Mouse (Mus musculus): ENCODE results near the gene Olfr1471. TPM values are rescaled to one million over a fixed set of nuclear protein-coding genes. Genes with fewer than 3 reads are reported as not detected.
"Not testable (repeated sequence)": the region's sequence is repeated elsewhere in the genome, so short reads cannot be mapped to it uniquely, and the experiment has no call there.

The Olfr1471 gene
- not detected in 2 replicates for polyA plus RNA-seq (2015; fragmentation: Nextera tagmentation; extraction: Ambion mirVana)

- H3K36me3 ChIP-seq (ENCODE audit: control insufficient read depth, insufficient read depth, low read length); H3K4me3 ChIP-seq (replicated peaks; ENCODE audit: low read length); H3K4me1 ChIP-seq (ENCODE audit: control insufficient read depth, insufficient read depth, low read length); H3K9me3 ChIP-seq (replicated peaks; ENCODE audit: control insufficient read depth, low read length); H3K9ac ChIP-seq (ENCODE audit: low read length); ATAC-seq (ENCODE audit: insufficient read depth, low FRiP score); H3K27ac ChIP-seq (ENCODE audit: low read length); H3K4me2 ChIP-seq (ENCODE audit: low read depth, low read length); H3K27me3 ChIP-seq (ENCODE audit: control insufficient read depth, insufficient read depth, low read length): not testable (repeated sequence)
- 65% methylated on average over 2 of the region's 2 CpGs for WGBS
Observed at GRCm38 (mm10) chr19:13443109-13443508, at the start of gene Olfr1471. TSS of gene Olfr1471 (plus strand) at chr19:13443409.

- no peak within 1 kb of the TSS for H3K27ac ChIP-seq (ENCODE audit: low read length)
- WGBS: 63% methylated on average over 2 of the region's 2 CpGs
- H3K4me2 ChIP-seq (ENCODE audit: low read depth, low read length): no peak within 1 kb of the TSS
- H3K4me3 ChIP-seq (replicated peaks; ENCODE audit: low read length): no peak within 1 kb of the TSS
- no peaks in the 10 kb centered on the region for H3K27me3 ChIP-seq (ENCODE audit: control insufficient read depth, insufficient read depth, low read length)
- ATAC-seq (ENCODE audit: insufficient read depth, low FRiP score): no peak
- H3K4me1 ChIP-seq (ENCODE audit: control insufficient read depth, insufficient read depth, low read length): no peaks in the 10 kb centered on the region
- H3K9ac ChIP-seq (ENCODE audit: low read length): no peak within 1 kb of the TSS
- no peaks in the 10 kb centered on the region for H3K9me3 ChIP-seq (replicated peaks; ENCODE audit: control insufficient read depth, low read length)
- no peaks in the 10 kb centered on the region for H3K36me3 ChIP-seq (ENCODE audit: control insufficient read depth, insufficient read depth, low read length)
Observed at GRCm38 (mm10) chr19:13407549-13407948, 35.7 kb upstream of the Olfr1471 start, which contains the start of gene Olfr1469. TSS of gene Olfr1469 (plus strand) at chr19:13407849.

- Histone ChIP-seq H3K4me3 (replicated peaks; ENCODE audit: low read length) (no peak within 1 kb of the TSS), H3K27me3 (ENCODE audit: control insufficient read depth, insufficient read depth, low read length) (no peaks in the 10 kb centered on the region), H3K9ac (ENCODE audit: low read length) (no peak within 1 kb of the TSS), H3K36me3 (ENCODE audit: control insufficient read depth, insufficient read depth, low read length) (no peaks in the 10 kb centered on the region), H3K4me2 (ENCODE audit: low read depth, low read length) (no peak within 1 kb of the TSS), H3K27ac (ENCODE audit: low read length) (no peak within 1 kb of the TSS), H3K4me1 (ENCODE audit: control insufficient read depth, insufficient read depth, low read length) (no peaks in the 10 kb centered on the region), H3K9me3 (replicated peaks; ENCODE audit: control insufficient read depth, low read length) (no peaks in the 10 kb centered on the region)
- WGBS: 72% methylated on average over 1 of the region's 1 CpGs
- ATAC-seq (ENCODE audit: insufficient read depth, low FRiP score): no peak
Observed at GRCm38 (mm10) chr19:13455986-13456385, 12.8 kb downstream of the Olfr1471 start, which contains the start of gene Olfr1472. TSS of gene Olfr1472 (minus strand) at chr19:13456086.

GRCm38 (mm10) chr19:13469265-13469664 lies 26.1 kb downstream of the Olfr1471 start, which contains the start of gene Olfr1474:
TSS of gene Olfr1474 (plus strand) at chr19:13469565.
- H3K27ac ChIP-seq (ENCODE audit: low read length); H3K4me2 ChIP-seq (ENCODE audit: low read depth, low read length); H3K36me3 ChIP-seq (ENCODE audit: control insufficient read depth, insufficient read depth, low read length); H3K9ac ChIP-seq (ENCODE audit: low read length); H3K27me3 ChIP-seq (ENCODE audit: control insufficient read depth, insufficient read depth, low read length); H3K4me3 ChIP-seq (replicated peaks; ENCODE audit: low read length); H3K4me1 ChIP-seq (ENCODE audit: control insufficient read depth, insufficient read depth, low read length); H3K9me3 ChIP-seq (replicated peaks; ENCODE audit: control insufficient read depth, low read length); ATAC-seq (ENCODE audit: insufficient read depth, low FRiP score): not testable (repeated sequence)
- whole genome bisulfite sequencing: 75% methylated on average over 4 of the region's 4 CpGs

- Histone ChIP-seq H3K27ac (ENCODE audit: low read length) (no peak within 1 kb of the TSS), H3K27me3 (ENCODE audit: control insufficient read depth, insufficient read depth, low read length) (no peaks in the 10 kb centered on the region), H3K4me1 (ENCODE audit: control insufficient read depth, insufficient read depth, low read length) (no peaks in the 10 kb centered on the region), H3K4me3 (replicated peaks; ENCODE audit: low read length) (no peak within 1 kb of the TSS), H3K9ac (ENCODE audit: low read length) (no peak within 1 kb of the TSS), H3K4me2 (ENCODE audit: low read depth, low read length) (no peak within 1 kb of the TSS), H3K36me3 (ENCODE audit: control insufficient read depth, insufficient read depth, low read length) (no peaks in the 10 kb centered on the region), H3K9me3 (replicated peaks; ENCODE audit: control insufficient read depth, low read length) (no peaks in the 10 kb centered on the region)
- ATAC-seq (ENCODE audit: insufficient read depth, low FRiP score): no peak
Observed at GRCm38 (mm10) chr19:13480096-13480495, 36.9 kb downstream of the Olfr1471 start, which contains the start of gene Olfr1475. TSS of gene Olfr1475 (minus strand) at chr19:13480196.

GRCm38 (mm10) chr19:13500246-13500645 lies 57.0 kb downstream of the Olfr1471 start, which contains the start of gene Olfr1477:
TSS of gene Olfr1477 (plus strand) at chr19:13500546.
- H3K4me1 ChIP-seq (ENCODE audit: control insufficient read depth, insufficient read depth, low read length): no peaks in the 10 kb centered on the region
- WGBS: 64% methylated on average over 3 of the region's 3 CpGs
- no peak within 1 kb of the TSS for H3K9ac ChIP-seq (ENCODE audit: low read length)
- no peaks in the 10 kb centered on the region for H3K9me3 ChIP-seq (replicated peaks; ENCODE audit: control insufficient read depth, low read length)
- H3K27ac ChIP-seq (ENCODE audit: low read length): no peak within 1 kb of the TSS
- no peaks in the 10 kb centered on the region for H3K36me3 ChIP-seq (ENCODE audit: control insufficient read depth, insufficient read depth, low read length)
- H3K27me3 ChIP-seq (ENCODE audit: control insufficient read depth, insufficient read depth, low read length): no peaks in the 10 kb centered on the region
- no peak within 1 kb of the TSS for H3K4me2 ChIP-seq (ENCODE audit: low read depth, low read length)
- no peak within 1 kb of the TSS for H3K4me3 ChIP-seq (replicated peaks; ENCODE audit: low read length)
- ATAC-seq (ENCODE audit: insufficient read depth, low FRiP score): no peak

Other genes with a start within 250 kb of the Olfr1471 start
- gene Olfr1463, start 212.1 kb upstream of the Olfr1471 start, polyA plus RNA-seq (2015; fragmentation: Nextera tagmentation; extraction: Ambion mirVana): not detected in 2 replicates
- not detected in 2 replicates for gene Olfr1465, start 127.9 kb upstream of the Olfr1471 start, polyA plus RNA-seq (2015; fragmentation: Nextera tagmentation; extraction: Ambion mirVana)
- gene Olfr1466, start 104.5 kb upstream of the Olfr1471 start, polyA plus RNA-seq (2015; fragmentation: Nextera tagmentation; extraction: Ambion mirVana): not detected in 2 replicates
- gene Olfr1467, start 81.2 kb upstream of the Olfr1471 start, polyA plus RNA-seq (2015; fragmentation: Nextera tagmentation; extraction: Ambion mirVana): not detected in 2 replicates
- not detected in 2 replicates for gene Olfr1469, start 35.6 kb upstream of the Olfr1471 start, polyA plus RNA-seq (2015; fragmentation: Nextera tagmentation; extraction: Ambion mirVana)
- not detected in 2 replicates for gene Olfr1472, start 12.7 kb downstream of the Olfr1471 start, polyA plus RNA-seq (2015; fragmentation: Nextera tagmentation; extraction: Ambion mirVana)
- not detected in 2 replicates for gene Olfr1474, start 26.2 kb downstream of the Olfr1471 start, polyA plus RNA-seq (2015; fragmentation: Nextera tagmentation; extraction: Ambion mirVana)
- gene Olfr1475, start 36.8 kb downstream of the Olfr1471 start, polyA plus RNA-seq (2015; fragmentation: Nextera tagmentation; extraction: Ambion mirVana): not detected in 2 replicates
- not detected in 2 replicates for gene Olfr1477, start 57.1 kb downstream of the Olfr1471 start, polyA plus RNA-seq (2015; fragmentation: Nextera tagmentation; extraction: Ambion mirVana)
- gene Olfr1480, start 84.5 kb downstream of the Olfr1471 start, polyA plus RNA-seq (2015; fragmentation: Nextera tagmentation; extraction: Ambion mirVana): not detected in 2 replicates
- not detected in 2 replicates for gene Olfr1484, start 140.1 kb downstream of the Olfr1471 start, polyA plus RNA-seq (2015; fragmentation: Nextera tagmentation; extraction: Ambion mirVana)
- gene Olfr1487, start 174.0 kb downstream of the Olfr1471 start, polyA plus RNA-seq (2015; fragmentation: Nextera tagmentation; extraction: Ambion mirVana): not detected in 2 replicates
- not detected in 2 replicates for gene Olfr1489, start 188.2 kb downstream of the Olfr1471 start, polyA plus RNA-seq (2015; fragmentation: Nextera tagmentation; extraction: Ambion mirVana)
- gene Olfr1490, start 207.7 kb downstream of the Olfr1471 start, polyA plus RNA-seq (2015; fragmentation: Nextera tagmentation; extraction: Ambion mirVana): not detected in 2 replicates

All from stomach, embryonic 16.5 days (tissue).